Mouse (Mus musculus): ENCODE results near the gene Spaca4.

GRCm38 (mm10) chr7:45730727-45731431 is 5.3 kb upstream of the Spaca4 start:
- no peak for TF ChIP-seq CHD2 (IDR thresholded peaks at IDR 0.05; ENCODE audit: low read depth, low read length)
- no peak for TF ChIP-seq ZNF384 (IDR thresholded peaks at IDR 0.05; ENCODE audit: low read depth, low read length)
- TF ChIP-seq ZC3H11A (IDR thresholded peaks at IDR 0.05; ENCODE audit: borderline replicate concordance, low read depth, low read length) = no peak
- no peak for TF ChIP-seq MAFK (IDR thresholded peaks at IDR 0.05; ENCODE audit: insufficient read depth, low read depth, low read length)

Measured in ES-E14 (cell line).